Mouse (Mus musculus): ENCODE results near the gene Grb2. TPM values are rescaled to one million over a fixed set of nuclear protein-coding genes. Genes with fewer than 3 reads are reported as not detected.

The Grb2 gene
- polyA plus RNA-seq, 1 experiment from 2014 or later = 91.0 TPM

GRCm38 (mm10) chr11:115679554-115680238 is 28.7 kb downstream of the Grb2 start:
- WGBS = 86% methylated on average over 9 of the region's 9 CpGs
- Histone ChIP-seq H3K27me3 (no peaks in the 10 kb centered on the region), H3K9me3 (no peaks in the 10 kb centered on the region), H3K4me1 (no peaks in the 10 kb centered on the region), H3K4me2 (no peak overlapping the region), H3K27ac (no peak overlapping the region), H3K9ac (no peak overlapping the region), H3K36me3 (peaks cover 3% of the 10 kb centered on the region; the same call in 1 of the 2 replicates), H3K4me3 (no peak overlapping the region)
- ATAC-seq (ENCODE audit: borderline replicate concordance, extremely low read depth, low FRiP score, low TSS enrichment) = no peak

GRCm38 (mm10) chr11:115678861-115679260 is 29.5 kb downstream of the Grb2 start:
- Histone ChIP-seq H3K27me3 (no peaks in the 10 kb centered on the region), H3K4me1 (0 out of 2 replicates have a peak, but pooled peaks cover 4% of the 10 kb centered on the region), H3K27ac (no peak overlapping the region), H3K4me3 (no peak overlapping the region), H3K36me3 (peaks cover 3% of the 10 kb centered on the region; the same call in 1 of the 2 replicates), H3K4me2 (no peak overlapping the region), H3K9ac (no peak overlapping the region), H3K9me3 (no peaks in the 10 kb centered on the region)
- ATAC-seq (ENCODE audit: borderline replicate concordance, extremely low read depth, low FRiP score, low TSS enrichment) = no peak
- whole genome bisulfite sequencing = 96% methylated on average over 6 of the region's 6 CpGs

GRCm38 (mm10) chr11:115677511-115677910 is 30.9 kb downstream of the Grb2 start:
- Histone ChIP-seq H3K4me3 (no peak overlapping the region), H3K27me3 (no peaks in the 10 kb centered on the region), H3K4me1 (0 out of 2 replicates have a peak, but pooled peaks cover 4% of the 10 kb centered on the region), H3K9me3 (no peaks in the 10 kb centered on the region), H3K36me3 (0 out of 2 replicates have a peak, but pooled peaks cover 3% of the 10 kb centered on the region), H3K9ac (no peak overlapping the region), H3K4me2 (no peak overlapping the region), H3K27ac (no peak overlapping the region)
- WGBS = 67% methylated on average over 3 of the region's 3 CpGs
- no peak for ATAC-seq (ENCODE audit: borderline replicate concordance, extremely low read depth, low FRiP score, low TSS enrichment)

GRCm38 (mm10) chr11:115676738-115677137 is 31.7 kb downstream of the Grb2 start:
- Histone ChIP-seq H3K27ac (no peak overlapping the region), H3K4me3 (no peak overlapping the region), H3K27me3 (no peaks in the 10 kb centered on the region), H3K9me3 (no peaks in the 10 kb centered on the region), H3K9ac (no peak overlapping the region), H3K4me2 (no peak overlapping the region), H3K36me3 (0 out of 2 replicates have a peak, but pooled peaks cover 3% of the 10 kb centered on the region), H3K4me1 (0 out of 2 replicates have a peak, but pooled peaks cover 4% of the 10 kb centered on the region)
- WGBS = 80% methylated on average over 8 of the region's 8 CpGs
- no peak for ATAC-seq (ENCODE audit: borderline replicate concordance, extremely low read depth, low FRiP score, low TSS enrichment)

GRCm38 (mm10) chr11:115674235-115674865 is 34.0 kb downstream of the Grb2 start:
- Histone ChIP-seq H3K27me3 (no peaks in the 10 kb centered on the region), H3K9ac (no peak overlapping the region), H3K27ac (no peak overlapping the region), H3K4me1 (0 out of 2 replicates have a peak, but pooled peaks cover 4% of the 10 kb centered on the region), H3K4me3 (no peak overlapping the region), H3K4me2 (no peak overlapping the region), H3K36me3 (0 out of 2 replicates have a peak, but pooled peaks cover 3% of the 10 kb centered on the region), H3K9me3 (no peaks in the 10 kb centered on the region)
- no peak for ATAC-seq (ENCODE audit: borderline replicate concordance, extremely low read depth, low FRiP score, low TSS enrichment)
- WGBS = 81% methylated on average over 9 of the region's 9 CpGs

GRCm38 (mm10) chr11:115673471-115674234 is 34.7 kb downstream of the Grb2 start:
- WGBS = 78% methylated on average over 9 of the region's 9 CpGs
- H3K27me3 ChIP-seq = no peaks in the 10 kb centered on the region
- 0 out of 2 replicates have a peak, but pooled peaks cover 4% of the 10 kb centered on the region for H3K4me1 ChIP-seq
- no peak for ATAC-seq (ENCODE audit: borderline replicate concordance, extremely low read depth, low FRiP score, low TSS enrichment)
- H3K27ac ChIP-seq = no peak overlapping the region
- no peak overlapping the region for H3K9ac ChIP-seq
- no peak overlapping the region for H3K4me2 ChIP-seq
- no peak overlapping the region for H3K4me3 ChIP-seq
- 0 out of 2 replicates have a peak, but pooled peaks cover 1% of the 10 kb centered on the region for H3K36me3 ChIP-seq
- no peaks in the 10 kb centered on the region for H3K9me3 ChIP-seq

GRCm38 (mm10) chr11:115672226-115672987 is 36.0 kb downstream of the Grb2 start:
- 0 out of 2 replicates have a peak, but pooled peaks cover 4% of the 10 kb centered on the region for H3K4me1 ChIP-seq
- no peaks in the 10 kb centered on the region for H3K27me3 ChIP-seq
- no peak for ATAC-seq (ENCODE audit: borderline replicate concordance, extremely low read depth, low FRiP score, low TSS enrichment)
- H3K9ac ChIP-seq = no peak overlapping the region
- H3K4me3 ChIP-seq = no peak overlapping the region
- H3K4me2 ChIP-seq = no peak overlapping the region
- no peak overlapping the region for H3K27ac ChIP-seq
- H3K9me3 ChIP-seq = no peaks in the 10 kb centered on the region
- H3K36me3 ChIP-seq = no peaks in the 10 kb centered on the region
- 72% methylated on average over 7 of the region's 7 CpGs for WGBS

GRCm38 (mm10) chr11:115670451-115671050 is 37.8 kb downstream of the Grb2 start:
- H3K9ac ChIP-seq = no peak overlapping the region
- no peak overlapping the region for H3K4me2 ChIP-seq

GRCm38 (mm10) chr11:115663676-115664335 is 44.6 kb downstream of the Grb2 start:
- Histone ChIP-seq H3K9ac (no peak overlapping the region), H3K27ac (no peak overlapping the region), H3K4me3 (no peak overlapping the region), H3K36me3 (no peaks in the 10 kb centered on the region), H3K9me3 (no peaks in the 10 kb centered on the region), H3K27me3 (no peaks in the 10 kb centered on the region), H3K4me2 (no peak overlapping the region), H3K4me1 (no peaks in the 10 kb centered on the region)
- WGBS = 75% methylated on average over 4 of the region's 4 CpGs
- no peak for ATAC-seq (ENCODE audit: borderline replicate concordance, extremely low read depth, low FRiP score, low TSS enrichment)

More at GRCm38 (mm10) chr11:115670451-115671050, 37.8 kb downstream of the Grb2 start:
- Histone ChIP-seq H3K27ac (no peak overlapping the region), H3K9me3 (no peaks in the 10 kb centered on the region), H3K36me3 (no peaks in the 10 kb centered on the region), H3K27me3 (no peaks in the 10 kb centered on the region), H3K4me1 (0 out of 2 replicates have a peak, but pooled peaks cover 4% of the 10 kb centered on the region), H3K4me3 (no peak overlapping the region)
- ATAC-seq (ENCODE audit: borderline replicate concordance, extremely low read depth, low FRiP score, low TSS enrichment) = no peak
- 44% methylated on average over 5 of the region's 5 CpGs for WGBS

GRCm38 (mm10) chr11:115660376-115660775 is 48.0 kb downstream of the Grb2 start:
- no peaks in the 10 kb centered on the region for H3K9me3 ChIP-seq
- WGBS = 98% methylated on average over 4 of the region's 4 CpGs
- no peaks in the 10 kb centered on the region for H3K27me3 ChIP-seq
- H3K27ac ChIP-seq = no peak overlapping the region
- no peak overlapping the region for H3K4me3 ChIP-seq
- no peak for ATAC-seq (ENCODE audit: borderline replicate concordance, extremely low read depth, low FRiP score, low TSS enrichment)
- H3K4me2 ChIP-seq = no peak overlapping the region
- H3K4me1 ChIP-seq = no peaks in the 10 kb centered on the region
- no peaks in the 10 kb centered on the region for H3K36me3 ChIP-seq
- no peak overlapping the region for H3K9ac ChIP-seq
